Mouse (Mus musculus) E14TG2a.4 (cell line): ENCODE results near the gene Arhgap22.

ENCODE experiments used
- H3K27me3 ChIP-seq: 2 replicates; pipeline ENCODE4 v1.6.1; 2014; ENCODE audit warnings: low read length, control low read depth; ENCODE audit not compliant: insufficient read depth
- H3K36me3 ChIP-seq: 2 replicates; pipeline ENCODE4 v1.6.1; 2014; ENCODE audit warnings: low read length, control low read depth; ENCODE audit not compliant: insufficient read depth
- H3K4me1 ChIP-seq: replicated peaks from 2 replicates; pipeline ENCODE4 v1.6.1; 2014; ENCODE audit warnings: low read depth, low read length, control low read depth
- H3K4me3 ChIP-seq: replicated peaks from 2 replicates; pipeline ENCODE4 v1.5.1; 2014; ENCODE audit warnings: mild to moderate bottlenecking, low read length
- H3K9me3 ChIP-seq: 2 replicates; pipeline ENCODE4 v1.6.1; 2014; ENCODE audit warnings: low read length, control low read depth
- CTCF ChIP-seq: conservative IDR thresholded peaks from 2 replicates; pipeline ENCODE4 v1.5.1; 2014; ENCODE audit warnings: low read length
- NANOG ChIP-seq: IDR thresholded peaks from 2 replicates; pipeline ENCODE4 v1.6.1; 2014; ENCODE audit warnings: borderline replicate concordance, low read length, mixed read lengths
- POU5F1 ChIP-seq: IDR thresholded peaks from 2 replicates; pipeline ENCODE4 v1.6.1; 2014; ENCODE audit warnings: low read length, borderline replicate concordance

Gene Arhgap22

GRCm38 (mm10) chr14:33213823-33214766 lies at the start of gene Arhgap22:
Gene Arhgap22, plus strand, starts transcription at chr14:33214026.
- H3K4me3 ChIP-seq: peak within 1 kb of the TSS; percentile 75
- peaks cover 20% of the 10 kb centered on the region for H3K4me1 ChIP-seq
- H3K27me3 ChIP-seq: peaks cover 9% of the 10 kb centered on the region
- TF ChIP-seq CTCF (peak; percentile 47), NANOG (no peak), POU5F1 (no peak)
- no peaks in the 10 kb centered on the region for H3K9me3 ChIP-seq
- no peaks in the 10 kb centered on the region for H3K36me3 ChIP-seq

- H3K27me3 ChIP-seq: 0 out of 2 replicates have a peak, but pooled peaks cover 2% of the 10 kb centered on the region
- H3K36me3 ChIP-seq: no peaks in the 10 kb centered on the region
- H3K4me3 ChIP-seq: no peak overlapping the region
- no peaks in the 10 kb centered on the region for H3K4me1 ChIP-seq
- TF ChIP-seq CTCF (no peak), NANOG (no peak), POU5F1 (no peak)
- H3K9me3 ChIP-seq: no peaks in the 10 kb centered on the region
Observed at GRCm38 (mm10) chr14:33168750-33169149, 45.1 kb upstream of the Arhgap22 start.

- Histone ChIP-seq H3K4me3 (no peak overlapping the region), H3K4me1 (no peaks in the 10 kb centered on the region)
Observed at GRCm38 (mm10) chr14:33171942-33172341, 41.9 kb upstream of the Arhgap22 start.

GRCm38 (mm10) chr14:33175059-33175821 lies 38.6 kb upstream of the Arhgap22 start:
- TF ChIP-seq POU5F1 (no peak), CTCF (no peak), NANOG (no peak)
- no peaks in the 10 kb centered on the region for H3K4me1 ChIP-seq
- H3K27me3 ChIP-seq: no peaks in the 10 kb centered on the region
- no peaks in the 10 kb centered on the region for H3K36me3 ChIP-seq
- H3K4me3 ChIP-seq: no peak overlapping the region
- no peaks in the 10 kb centered on the region for H3K9me3 ChIP-seq

More at GRCm38 (mm10) chr14:33171942-33172341, 41.9 kb upstream of the Arhgap22 start:
- Histone ChIP-seq H3K9me3 (no peaks in the 10 kb centered on the region), H3K27me3 (0 out of 2 replicates have a peak, but pooled peaks cover 2% of the 10 kb centered on the region), H3K36me3 (no peaks in the 10 kb centered on the region)
- TF ChIP-seq NANOG: no peak
- no peak for TF ChIP-seq POU5F1
- TF ChIP-seq CTCF: no peak

GRCm38 (mm10) chr14:33180102-33180501 lies 33.7 kb upstream of the Arhgap22 start:
- H3K9me3 ChIP-seq: no peaks in the 10 kb centered on the region
- H3K36me3 ChIP-seq: no peaks in the 10 kb centered on the region
- TF ChIP-seq POU5F1: no peak
- TF ChIP-seq CTCF: no peak
- no peak for TF ChIP-seq NANOG
- peaks cover 3% of the 10 kb centered on the region; the same call in 1 of the 2 replicates for H3K27me3 ChIP-seq
- no peaks in the 10 kb centered on the region for H3K4me1 ChIP-seq
- no peak overlapping the region for H3K4me3 ChIP-seq

- TF ChIP-seq NANOG (no peak), POU5F1 (no peak), CTCF (no peak)
- H3K36me3 ChIP-seq: no peaks in the 10 kb centered on the region
- no peaks in the 10 kb centered on the region for H3K9me3 ChIP-seq
- H3K27me3 ChIP-seq: peaks cover 11% of the 10 kb centered on the region; the same call in 1 of the 2 replicates
- H3K4me3 ChIP-seq: no peak within 1 kb of the TSS
- H3K4me1 ChIP-seq: no peaks in the 10 kb centered on the region
Observed at GRCm38 (mm10) chr14:33185068-33185800, 28.6 kb upstream of the Arhgap22 start, which contains the start of gene Wdfy4. Gene Wdfy4, minus strand, starts transcription at chr14:33185508.

- Histone ChIP-seq H3K9me3 (no peaks in the 10 kb centered on the region), H3K4me1 (no peaks in the 10 kb centered on the region), H3K36me3 (no peaks in the 10 kb centered on the region), H3K27me3 (peaks cover 11% of the 10 kb centered on the region; the same call in 1 of the 2 replicates), H3K4me3 (no peak overlapping the region)
- TF ChIP-seq NANOG: no peak
Observed at GRCm38 (mm10) chr14:33187201-33187600, 26.6 kb upstream of the Arhgap22 start.
